Mouse (Mus musculus) CH12.LX (cell line): ENCODE data around the gene Lat2.

ENCODE experiments used
- CTCF ChIP-seq, 2 experiments: IDR thresholded peaks in 1 of 2; conservative IDR thresholded peaks in 1 of 2; 2 replicates each; pipeline ENCODE4 v1.5.1; 2011 to 2012; ENCODE audit warnings: low read depth in 2 of 2, low read length in 2 of 2, improper control_type of control experiment in 1 of 2, inconsistent platforms in 1 of 2, mild to moderate bottlenecking in 1 of 2, moderate library complexity in 1 of 2
- E2F4 ChIP-seq: IDR thresholded peaks from 2 replicates; pipeline ENCODE4 v1.6.1; 2011; ENCODE audit warnings: low read depth, low read length, improper control_type of control experiment; ENCODE audit not compliant: insufficient replicate concordance
- ELF1 ChIP-seq: IDR thresholded peaks from 2 replicates; pipeline ENCODE4 v1.6.1; 2014; ENCODE audit warnings: low read depth, mild to moderate bottlenecking, inconsistent platforms, low read length, improper control_type of control experiment
- EP300 ChIP-seq: IDR thresholded peaks from 2 replicates; pipeline ENCODE4 v1.6.1; 2011; ENCODE audit warnings: low read length, improper control_type of control experiment
- GABPA ChIP-seq: IDR thresholded peaks from 2 replicates; pipeline ENCODE4 v1.6.1; 2012; ENCODE audit warnings: low read depth, low read length, improper control_type of control experiment, inconsistent platforms; ENCODE audit not compliant: insufficient replicate concordance
- MYC ChIP-seq: IDR thresholded peaks from 2 replicates; pipeline ENCODE4 v1.6.1; 2011; ENCODE audit warnings: low read depth, mild to moderate bottlenecking, improper control_type of control experiment, low read length
- RCOR1 ChIP-seq: conservative IDR thresholded peaks from 2 replicates; pipeline ENCODE4 v1.6.1; 2012; ENCODE audit warnings: low read depth, mild to moderate bottlenecking, inconsistent platforms, low read length, improper control_type of control experiment
- UBTF ChIP-seq: IDR thresholded peaks from 2 replicates; pipeline ENCODE4 v1.6.1; 2012; ENCODE audit warnings: low read depth, mild to moderate bottlenecking, inconsistent platforms, low read length, improper control_type of control experiment, moderate library complexity
- ZC3H11A ChIP-seq: IDR thresholded peaks from 2 replicates; pipeline ENCODE4 v1.6.1; 2012; ENCODE audit warnings: low read depth, mild to moderate bottlenecking, inconsistent platforms, low read length, improper control_type of control experiment

- TF ChIP-seq GABPA (no peak), EP300 (no peak), MYC (no peak), UBTF (no peak), ELF1 (no peak), RCOR1 (no peak), CTCF (conservative IDR thresholded peaks at IDR 0.05 in 1 of 2, IDR thresholded peaks at IDR 0.05 in 1 of 2; ENCODE audit: low read depth in 2 of 2, low read length in 2 of 2) (no peak), E2F4 (no peak), ZC3H11A (no peak)
Measured at GRCm38 (mm10) chr5:134553951-134554546, 60.8 kb downstream of the Lat2 start.
